Mouse (Mus musculus) thymus, adult 18-20 months (tissue): Measurements from ENCODE around the gene Micu1.
"Not testable (repeated sequence)": the region's sequence is repeated elsewhere in the genome, so short reads cannot be mapped to it uniquely, and the experiment has no call there.

Source experiments
- DNase-seq, 2 experiments: peaks; one replicate each; pipeline ENCODE4 v3.0.0; 2022; ENCODE audit warnings: mixed read lengths in 2 of 2

Micu1 gene

GRCm38 (mm10) chr10:59861201-59861600, 158.9 kb downstream of the Micu1 start:
- no peak for DNase-seq

DNA sequence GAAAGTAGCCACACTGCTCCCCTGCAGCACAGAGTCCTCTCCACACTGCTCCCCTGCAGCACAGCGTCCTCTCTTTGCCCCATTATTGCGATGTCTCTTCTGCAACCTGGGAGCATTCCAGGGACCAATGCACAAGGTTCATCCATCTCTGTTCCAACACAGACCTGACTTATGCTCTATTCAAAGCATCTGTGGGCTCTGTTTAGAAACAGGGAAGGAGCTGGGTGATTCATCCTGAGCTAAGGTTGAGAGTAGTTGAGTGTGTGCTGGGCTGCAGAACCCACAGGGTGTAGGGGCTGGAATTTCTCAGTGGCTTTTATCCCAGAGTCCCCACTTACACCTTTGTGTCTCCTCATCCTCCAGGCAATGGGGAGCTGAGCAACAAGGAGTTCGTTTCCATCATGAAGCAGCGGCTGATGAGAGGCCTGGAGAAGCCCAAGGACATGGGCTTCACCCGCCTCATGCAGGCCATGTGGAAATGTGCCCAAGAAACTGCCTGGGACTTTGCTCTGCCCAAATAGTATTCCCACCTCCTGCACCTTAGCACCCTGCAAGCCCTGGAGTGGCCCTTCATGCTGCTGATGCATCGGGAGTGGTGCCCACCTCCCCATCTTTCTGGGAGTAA, 160.7 kb downstream of the Micu1 start:
- no peak for DNase-seq

GRCm38 (mm10) chr10:59863620-59864019, 161.3 kb downstream of the Micu1 start:
- no peak for DNase-seq

DNA sequence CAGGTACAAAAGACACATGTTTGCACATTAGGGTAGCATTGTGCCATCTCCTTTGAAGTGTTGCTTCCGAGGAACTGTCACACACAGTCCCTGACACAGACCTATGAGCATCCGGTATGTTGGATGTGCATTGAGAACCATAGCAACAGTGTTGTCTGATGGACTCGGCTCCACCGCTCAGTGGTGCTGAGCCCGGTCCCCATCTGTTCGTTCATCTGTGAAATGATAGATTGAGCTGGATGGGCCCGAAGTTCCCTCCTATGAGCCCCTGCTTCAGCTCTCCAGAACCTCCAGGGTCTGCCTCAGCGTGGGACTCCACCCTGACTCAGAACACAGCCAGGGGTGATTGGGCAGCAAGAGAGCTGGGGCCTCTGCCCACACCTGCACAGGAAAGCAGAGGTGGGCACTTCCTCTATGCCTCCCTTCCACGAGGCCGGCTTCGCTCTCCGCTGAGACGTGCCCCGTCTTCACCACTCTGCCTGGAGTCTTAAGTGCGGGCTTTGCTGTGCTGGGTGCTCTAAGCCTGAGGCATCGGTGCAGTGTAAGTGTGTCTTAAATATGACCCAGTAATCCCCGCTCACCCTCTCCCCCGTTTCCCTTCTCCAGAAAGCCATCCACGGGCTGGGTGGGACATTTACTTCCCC, 162.1 kb downstream of the Micu1 start:
- peak; percentile 18 to 25 for DNase-seq

DNA sequence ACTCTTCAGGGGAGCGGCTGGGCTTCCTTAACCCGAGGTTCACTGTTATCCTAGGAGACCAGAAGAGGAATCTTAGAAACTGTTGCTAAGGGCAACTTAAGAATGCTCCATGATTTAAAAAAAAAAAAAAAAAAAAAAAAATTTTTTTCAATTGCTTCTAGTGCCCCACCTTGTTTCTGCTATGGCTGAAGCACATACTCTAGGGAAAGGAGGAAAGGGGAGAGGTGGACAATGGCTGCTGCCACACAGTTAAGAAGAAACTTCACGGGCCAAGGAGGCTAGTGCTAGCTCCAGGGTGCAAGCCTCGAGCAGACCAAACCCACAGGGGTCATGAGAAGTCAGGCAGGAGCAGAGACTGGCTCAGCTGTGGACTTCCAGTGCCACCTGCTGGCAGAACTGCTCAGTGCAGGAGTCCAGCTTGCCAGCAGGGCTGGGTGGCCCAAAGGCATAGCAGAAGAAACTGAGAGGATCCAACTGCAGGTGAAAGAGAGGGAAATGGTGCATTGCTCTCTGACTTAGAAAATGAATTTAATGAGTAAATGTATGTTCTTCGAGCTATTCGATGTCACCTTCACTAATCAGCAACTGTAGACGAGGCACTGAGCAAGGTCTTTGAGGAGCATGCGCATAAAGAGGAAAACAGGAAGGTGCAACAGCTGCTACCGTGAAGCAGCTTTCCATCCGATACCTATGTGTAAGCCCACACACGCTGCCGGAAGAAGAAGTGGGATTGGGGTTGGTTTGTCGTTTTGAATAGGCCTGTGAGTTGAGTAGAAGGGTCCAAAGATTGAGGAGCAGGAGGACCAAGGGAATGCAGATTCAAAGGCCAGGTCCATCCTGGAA, 162.8 kb downstream of the Micu1 start:
- DNase-seq = peak; percentile 72 to 77

DNA sequence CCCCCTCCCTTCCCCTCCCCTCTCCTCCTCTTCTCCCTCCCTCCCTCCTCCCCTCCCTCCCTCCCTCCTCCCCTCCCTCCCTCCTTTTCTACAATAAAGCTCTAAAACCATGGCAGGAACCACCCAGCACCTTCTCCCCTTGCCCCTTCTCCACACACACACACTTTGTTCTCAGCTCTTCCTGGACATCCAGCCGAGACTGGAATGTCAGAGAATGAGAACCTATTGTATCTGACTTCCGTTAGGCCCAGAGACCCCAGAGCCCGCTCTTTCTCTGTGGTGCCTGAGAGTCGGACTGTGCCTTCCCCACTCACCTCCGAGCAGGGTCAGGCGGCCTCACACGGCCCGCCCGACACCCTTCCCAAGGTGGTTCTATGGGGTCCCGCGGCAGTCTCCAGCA, 166.0 kb downstream of the Micu1 start:
- DNase-seq = no peak

GRCm38 (mm10) chr10:59870038-59870437, 167.8 kb downstream of the Micu1 start:
- no peak for DNase-seq

DNA sequence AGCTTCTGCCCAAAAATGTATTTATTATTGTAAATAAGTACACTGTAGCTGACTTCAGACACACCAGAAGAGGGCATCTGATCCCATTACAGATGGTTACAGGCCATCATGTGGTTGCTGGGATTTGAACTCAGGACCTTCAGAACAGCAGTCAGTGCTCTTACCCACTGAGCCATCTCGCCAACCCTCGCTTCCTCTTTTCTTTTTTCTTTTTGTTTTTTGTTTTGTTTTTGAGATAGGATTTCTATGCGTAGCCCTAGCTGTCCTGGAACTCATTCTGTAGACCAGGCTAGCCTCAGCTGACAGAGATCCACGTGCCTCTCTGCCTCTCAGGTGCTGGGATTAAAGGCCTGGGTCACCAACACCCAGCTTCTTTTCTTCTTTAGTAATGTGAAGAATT, 170.4 kb downstream of the Micu1 start:
- DNase-seq = not testable (repeated sequence)

GRCm38 (mm10) chr10:59873206-59873605, 170.9 kb downstream of the Micu1 start:
- no peak for DNase-seq

- no peak for DNase-seq
Observed at GRCm38 (mm10) chr10:59873613-59874012, 171.3 kb downstream of the Micu1 start.

DNA sequence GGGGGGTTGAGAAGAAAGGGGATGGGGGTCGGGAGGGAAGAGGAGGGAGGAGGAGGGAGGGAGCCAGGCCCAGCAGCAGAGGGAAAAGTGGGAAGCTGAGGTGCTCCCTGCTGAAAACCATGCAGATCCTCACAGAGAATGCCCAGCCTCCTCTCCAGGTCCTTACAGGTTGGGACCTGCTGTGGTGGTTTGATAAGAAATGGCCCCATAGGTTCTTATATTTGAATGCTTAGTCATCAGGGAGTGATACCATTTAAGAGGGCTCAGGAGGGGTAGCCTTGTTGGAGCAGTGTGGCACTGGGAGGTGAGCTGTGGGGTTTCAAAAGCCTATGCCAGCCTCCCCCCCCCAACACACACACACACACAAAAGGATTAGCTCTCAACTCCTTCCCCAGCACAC, 173.1 kb downstream of the Micu1 start:
- DNase-seq = no peak

GRCm38 (mm10) chr10:59876698-59877097, 174.4 kb downstream of the Micu1 start:
- DNase-seq = not testable (repeated sequence)

DNA sequence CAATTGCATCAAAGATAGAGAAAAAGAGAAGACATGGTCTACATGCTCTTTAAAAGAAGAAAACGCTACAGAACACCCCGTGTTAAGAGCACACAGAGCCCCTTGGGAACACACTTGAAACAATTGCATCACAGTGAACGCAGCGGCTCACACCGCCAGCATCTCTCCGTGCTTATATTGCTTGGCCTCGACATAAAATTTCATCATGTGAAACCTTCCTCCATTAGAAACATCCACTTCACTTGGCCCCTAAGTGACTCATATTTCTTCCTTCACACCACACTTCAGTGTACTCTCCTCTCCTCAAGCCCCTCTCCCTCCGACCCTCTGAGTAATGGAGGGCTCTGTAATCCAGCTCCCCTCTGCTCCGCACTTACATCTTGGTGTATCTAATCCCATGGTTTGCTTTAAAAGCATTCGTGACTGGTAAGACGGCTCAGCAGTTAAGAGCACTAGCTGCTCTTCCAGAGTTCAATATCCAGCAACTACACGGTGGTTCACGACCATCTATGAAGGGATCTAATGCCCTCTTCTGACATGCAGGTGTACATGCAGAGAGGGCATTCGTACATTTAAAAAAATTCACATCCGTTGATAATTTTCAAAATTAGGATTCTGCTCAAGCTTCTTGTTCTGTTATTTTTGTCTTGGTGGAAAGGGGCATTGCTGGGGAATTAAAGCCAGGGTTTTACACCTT, 175.3 kb downstream of the Micu1 start:
- DNase-seq = no peak

- DNase-seq = no peak
Observed at GRCm38 (mm10) chr10:59878823-59879222, 176.5 kb downstream of the Micu1 start.

- DNase-seq = peak; percentile 87 to 91
Observed at GRCm38 (mm10) chr10:59879255-59880028, 177.2 kb downstream of the Micu1 start, which contains the start of gene Dnajb12. Dnajb12 (plus strand) TSS chr10:59879556.

DNA sequence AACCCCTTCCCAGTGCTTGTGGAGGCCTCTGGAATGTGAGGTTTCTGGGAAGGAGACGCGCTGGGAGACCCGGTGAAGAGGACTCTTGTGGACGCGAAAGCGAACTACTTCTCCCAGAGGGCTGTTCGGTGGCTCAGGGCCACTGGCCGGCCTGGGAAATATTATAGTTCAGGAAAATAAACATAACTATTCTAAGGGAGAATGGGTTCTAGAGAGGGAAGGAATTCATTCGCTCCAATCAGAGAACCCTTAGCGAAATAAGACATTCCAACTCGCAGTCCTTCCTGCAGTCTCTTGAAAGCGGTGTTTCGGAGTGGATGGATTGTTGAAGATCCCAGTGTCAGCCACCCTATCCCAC, 177.7 kb downstream of the Micu1 start:
- DNase-seq = no peak

DNA sequence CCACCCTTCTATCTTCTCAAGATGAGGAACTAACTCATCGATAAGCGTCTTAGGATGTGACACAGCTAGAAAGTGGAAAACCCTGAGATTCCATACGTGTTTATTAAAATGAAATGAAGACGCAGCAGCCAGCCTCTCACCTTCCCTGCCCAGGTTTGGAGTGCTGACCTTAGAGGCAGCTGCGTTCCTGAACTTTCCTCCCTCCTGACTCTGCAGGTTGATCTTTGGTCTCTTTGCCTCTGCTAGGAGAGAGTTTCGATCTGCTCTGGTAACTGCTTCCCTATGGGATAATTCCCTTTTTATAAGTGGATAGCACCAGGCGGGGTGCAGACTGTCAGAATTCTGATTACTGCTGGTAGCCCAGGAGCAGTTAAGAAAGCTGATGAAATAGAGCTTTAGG, 178.6 kb downstream of the Micu1 start:
- no peak for DNase-seq

DNA sequence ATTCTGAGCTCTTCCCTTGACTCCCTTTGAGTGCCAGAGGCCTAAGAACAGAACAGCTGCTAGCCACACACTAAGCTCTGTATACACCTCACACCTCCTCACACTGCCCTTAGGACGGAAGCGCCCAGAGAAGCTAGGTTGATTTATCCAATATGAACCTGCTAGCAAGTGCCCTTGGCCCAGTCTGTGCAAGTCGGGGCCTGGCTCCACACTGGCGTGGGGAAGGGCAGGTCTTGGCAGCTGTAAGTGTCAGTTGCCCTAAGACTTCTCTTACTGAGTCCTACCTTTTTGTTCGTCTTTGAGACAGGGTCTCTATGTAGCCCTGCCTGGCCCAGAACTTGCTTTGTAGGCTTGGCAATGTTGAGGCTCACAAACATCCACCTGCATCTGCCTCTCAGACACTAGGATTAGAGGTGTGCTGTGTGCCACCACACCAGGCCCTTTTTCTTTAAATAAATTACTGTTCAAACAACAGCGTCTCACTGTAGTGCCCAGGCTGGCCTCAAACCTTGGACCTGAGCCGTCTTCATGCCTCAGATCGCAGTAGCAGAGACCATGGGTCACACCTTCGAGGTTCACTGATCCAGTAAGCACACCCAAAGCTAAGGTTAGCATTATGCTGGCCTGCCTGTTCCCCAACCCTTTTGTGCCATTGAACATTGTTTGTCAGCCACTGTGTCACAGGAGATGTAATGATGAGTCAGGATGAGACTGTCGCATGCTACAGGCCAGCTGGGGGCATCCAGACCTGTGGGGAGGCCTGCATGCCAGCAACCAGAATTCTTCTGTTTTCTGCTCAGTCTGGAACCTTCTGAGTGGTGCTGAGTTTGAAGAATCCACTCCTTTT, 182.3 kb downstream of the Micu1 start:
- no peak for DNase-seq

DNA sequence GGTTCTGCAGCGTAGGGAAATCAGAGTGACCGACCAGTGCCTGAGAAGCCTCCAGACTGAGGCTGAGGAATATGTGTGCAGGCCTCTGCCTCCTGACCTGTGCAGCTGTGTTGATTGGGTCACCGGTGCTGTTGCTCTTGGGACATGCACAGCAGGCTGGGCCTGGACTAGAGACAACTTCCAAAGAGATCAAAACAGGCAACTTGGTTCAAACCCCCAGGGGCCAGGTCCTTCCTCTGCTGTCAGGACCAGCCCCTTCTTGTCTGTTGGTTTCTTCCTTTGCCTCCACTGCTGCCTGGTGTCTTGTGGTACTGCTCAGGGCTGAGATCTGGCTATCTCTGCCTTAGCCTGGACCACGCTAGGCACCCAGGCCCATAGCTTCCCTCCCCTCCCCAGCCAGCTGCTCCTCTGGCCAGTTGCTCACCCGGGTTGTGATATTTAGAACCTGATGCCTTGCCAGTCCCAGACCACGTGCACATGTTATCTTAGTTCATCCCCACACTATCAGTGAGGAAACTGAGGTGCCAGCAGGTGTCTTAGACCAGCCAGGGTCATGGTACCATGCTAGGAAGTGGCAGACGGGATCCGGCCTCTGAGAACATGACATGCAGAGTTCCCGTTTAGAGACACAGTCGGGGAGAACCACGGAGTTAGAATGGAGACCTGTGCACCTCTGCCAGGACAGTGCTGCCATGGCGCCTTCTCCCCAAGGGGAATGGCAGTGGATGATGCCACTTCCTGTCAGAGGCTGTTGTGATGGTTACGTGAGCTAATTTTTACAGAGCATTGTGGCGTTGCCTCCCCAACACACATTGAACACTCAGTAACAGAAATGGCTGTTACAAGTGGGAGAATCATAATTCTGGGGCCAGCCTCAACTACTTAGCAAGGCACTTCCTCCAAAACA, 183.2 kb downstream of the Micu1 start:
- no peak for DNase-seq

GRCm38 (mm10) chr10:59886081-59886466, 183.8 kb downstream of the Micu1 start:
- no peak for DNase-seq
